Mouse (Mus musculus) heart, postnatal 0 days (tissue): ENCODE measurements around the gene Olfr12.

Experiments used
- CTCF ChIP-seq: IDR thresholded peaks from 2 replicates; pipeline ENCODE4 v1.5.1; 2016; ENCODE audit warnings: antibody characterized with exemption, control low read depth, low read depth
- EP300 ChIP-seq: IDR thresholded peaks from 2 replicates; pipeline ENCODE4 v1.6.1; 2016; ENCODE audit warnings: antibody characterized with exemption, low read depth

DNA sequence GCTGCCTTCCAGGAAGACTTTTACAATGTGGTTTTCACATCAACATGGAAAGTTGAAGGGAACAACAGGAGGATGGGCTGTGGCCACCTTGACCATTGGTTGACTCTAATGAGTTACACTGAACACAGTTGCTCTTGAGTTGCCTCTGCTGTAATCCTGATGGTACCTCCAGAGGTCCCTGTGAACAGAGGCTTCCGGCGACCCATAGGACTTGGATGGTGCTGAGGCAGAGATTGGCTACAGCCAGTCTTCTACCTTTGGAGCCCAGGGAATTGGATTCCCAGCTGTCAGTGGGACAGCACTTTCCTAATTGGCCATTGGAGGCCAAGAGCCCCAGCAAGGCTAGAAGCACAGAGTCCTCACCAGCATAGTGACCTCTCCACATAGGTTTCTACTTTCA, 32.1 kb upstream of the Olfr12 start, which contains the start of gene Olfr1412:
- TF ChIP-seq EP300 (no peak), CTCF (no peak)
